Mouse (Mus musculus): ENCODE data around the gene Car15.

Gene Car15

GRCm38 (mm10) chr16:17799584-17799983 lies 38.6 kb downstream of the Car15 start:
- no peak for DNase-seq

DNA sequence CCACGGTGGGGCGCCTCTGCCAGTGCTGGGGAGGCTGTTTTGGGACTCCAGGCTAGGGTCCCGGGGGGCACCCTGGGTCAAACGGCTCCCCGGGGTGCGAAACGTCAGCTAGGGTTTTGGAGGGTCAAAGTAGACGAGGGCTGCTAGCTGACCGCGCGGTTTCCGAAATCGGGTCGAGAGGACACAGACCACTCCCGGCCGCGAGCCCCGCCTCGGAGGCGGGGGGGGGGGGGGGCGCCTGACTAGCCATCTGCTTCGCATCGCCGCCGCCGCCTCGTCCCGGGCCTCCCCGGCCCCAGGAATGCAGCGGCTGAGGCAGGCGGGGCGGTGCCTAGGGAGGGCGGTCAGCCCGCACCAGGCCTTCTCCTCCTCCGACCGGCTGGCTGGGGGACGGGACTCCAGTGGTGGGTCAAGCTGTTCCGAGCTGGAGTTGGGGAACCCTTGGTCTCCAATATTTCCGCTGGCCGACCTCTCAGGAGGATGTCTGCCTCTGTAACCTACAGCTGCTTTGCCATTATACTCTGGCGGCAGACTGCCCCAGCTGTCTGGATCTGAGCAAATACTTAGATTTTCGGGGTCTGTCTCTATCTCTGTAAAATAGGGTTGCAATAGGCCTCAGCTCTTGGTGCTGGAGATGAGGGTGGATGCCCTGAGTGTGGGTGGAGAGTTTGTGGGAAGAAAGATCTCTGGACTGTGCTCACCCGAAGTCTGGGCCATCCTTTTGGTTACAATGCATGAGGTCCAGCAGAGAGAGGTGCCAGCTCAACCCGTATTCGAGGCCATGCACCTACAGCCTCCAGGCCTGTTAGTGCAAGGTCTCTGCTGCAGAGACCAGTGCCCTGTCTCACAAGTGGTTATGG lies 39.6 kb downstream of the Car15 start:
- DNase-seq: peak; percentile 19

- peak; percentile 47 for DNase-seq
These were observed 40.3 kb downstream of the Car15 start for GRCm38 (mm10) chr16:17797812-17798311.

DNA sequence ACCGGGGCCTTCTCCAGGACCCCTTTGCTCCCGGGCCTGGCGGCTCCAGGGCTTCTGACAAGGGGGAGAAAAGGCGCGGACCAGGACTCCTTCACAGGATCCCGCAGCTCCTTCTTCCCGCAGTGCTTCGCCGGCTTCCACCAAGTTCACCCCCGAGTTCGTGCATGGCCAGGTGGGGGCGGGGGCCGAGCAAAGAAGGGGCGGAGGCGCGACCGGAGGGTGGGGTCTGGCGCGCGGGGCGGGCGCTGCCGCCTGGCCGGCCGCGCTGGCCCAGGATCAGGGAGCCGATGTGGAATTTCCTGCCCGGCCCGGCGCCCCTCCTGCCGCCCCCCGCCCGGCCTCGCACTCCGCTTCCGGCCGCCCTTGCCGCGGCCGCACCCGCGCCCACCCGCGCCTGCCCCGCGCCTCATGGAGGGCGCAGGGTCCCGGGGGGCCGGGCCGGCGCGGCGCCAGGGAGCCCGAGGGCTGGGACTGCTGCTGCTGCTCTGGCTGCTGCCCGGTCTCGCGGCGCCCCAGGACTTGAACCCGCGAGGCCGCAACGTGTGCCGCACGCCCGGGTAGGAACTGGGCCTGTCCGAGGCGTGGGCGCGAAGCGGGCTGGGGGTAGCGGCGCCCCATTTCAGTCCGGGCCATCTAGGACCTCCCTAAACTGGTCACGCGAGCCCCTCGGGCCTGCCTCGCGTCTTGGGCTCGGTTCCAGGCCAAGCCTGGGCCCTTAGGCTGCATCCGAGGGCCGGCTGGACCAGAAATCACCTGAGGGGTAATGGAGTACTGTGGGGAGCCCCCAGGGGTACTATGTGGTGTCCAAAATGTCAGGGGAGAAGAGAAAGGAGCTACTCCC lies 41.0 kb downstream of the Car15 start, which contains the start of gene Scarf2:
Gene Scarf2 (plus strand): TSS at position 312 of the 841 bp plus-strand sequence.
- DNase-seq: peak; percentile 39

- DNase-seq: no peak
These were observed 41.6 kb downstream of the Car15 start for GRCm38 (mm10) chr16:17796519-17796918.

- DNase-seq: no peak
These were observed 42.5 kb downstream of the Car15 start for GRCm38 (mm10) chr16:17795643-17796042.

DNA sequence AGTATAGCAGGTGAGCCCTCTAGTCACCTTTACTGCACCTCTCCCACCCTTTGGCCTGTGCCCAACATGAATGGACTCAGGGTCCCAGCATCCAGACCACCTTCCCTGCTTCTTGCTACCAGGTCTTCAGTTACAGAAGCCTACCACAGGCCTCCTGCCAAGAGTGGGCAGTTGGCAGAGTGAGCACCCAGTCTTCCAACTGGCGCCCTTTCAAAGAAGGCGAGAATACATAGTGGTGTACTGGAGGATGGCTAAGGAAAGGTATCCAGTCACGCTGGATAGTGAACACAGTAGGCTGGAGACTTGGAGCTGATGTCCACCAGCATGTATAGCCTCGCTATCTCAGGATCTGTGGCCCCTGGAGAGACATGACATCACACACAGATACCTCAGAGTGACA lies 44.1 kb downstream of the Car15 start:
- no peak for DNase-seq

GRCm38 (mm10) chr16:17792728-17793127 lies 45.4 kb downstream of the Car15 start:
- DNase-seq: no peak

DNA sequence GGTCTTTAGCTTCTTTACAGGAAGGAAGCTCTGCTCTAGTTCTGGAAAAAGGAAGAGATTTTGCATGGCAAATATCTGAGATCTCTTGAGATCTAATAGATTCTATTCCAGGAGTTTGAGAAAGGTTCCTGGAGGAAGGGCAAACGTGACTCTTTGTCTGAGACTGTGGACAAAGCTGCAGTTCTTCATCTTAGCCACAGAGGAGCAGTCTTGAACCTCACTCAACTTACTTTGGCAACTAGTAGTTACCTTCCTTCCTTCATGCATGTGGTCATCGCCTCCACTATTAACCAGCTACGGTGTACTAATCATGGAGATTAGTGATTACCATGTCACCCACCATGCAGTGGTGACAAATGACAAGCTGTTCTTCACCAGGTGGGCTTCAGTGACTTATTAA lies 52.8 kb downstream of the Car15 start:
- no peak for DNase-seq

All from thymus, postnatal 4 days (tissue).